Mouse (Mus musculus) B cell, adult 2 months (primary cell): ENCODE measurements around the gene Lrba.
A peak's percentile ranks its signal among the peaks of the same experiment; 100 is the strongest.

Experiments
- DNase-seq, 2 experiments: peaks; one replicate each; pipeline ENCODE4 v3.0.0; 2022

The Lrba gene

DNA sequence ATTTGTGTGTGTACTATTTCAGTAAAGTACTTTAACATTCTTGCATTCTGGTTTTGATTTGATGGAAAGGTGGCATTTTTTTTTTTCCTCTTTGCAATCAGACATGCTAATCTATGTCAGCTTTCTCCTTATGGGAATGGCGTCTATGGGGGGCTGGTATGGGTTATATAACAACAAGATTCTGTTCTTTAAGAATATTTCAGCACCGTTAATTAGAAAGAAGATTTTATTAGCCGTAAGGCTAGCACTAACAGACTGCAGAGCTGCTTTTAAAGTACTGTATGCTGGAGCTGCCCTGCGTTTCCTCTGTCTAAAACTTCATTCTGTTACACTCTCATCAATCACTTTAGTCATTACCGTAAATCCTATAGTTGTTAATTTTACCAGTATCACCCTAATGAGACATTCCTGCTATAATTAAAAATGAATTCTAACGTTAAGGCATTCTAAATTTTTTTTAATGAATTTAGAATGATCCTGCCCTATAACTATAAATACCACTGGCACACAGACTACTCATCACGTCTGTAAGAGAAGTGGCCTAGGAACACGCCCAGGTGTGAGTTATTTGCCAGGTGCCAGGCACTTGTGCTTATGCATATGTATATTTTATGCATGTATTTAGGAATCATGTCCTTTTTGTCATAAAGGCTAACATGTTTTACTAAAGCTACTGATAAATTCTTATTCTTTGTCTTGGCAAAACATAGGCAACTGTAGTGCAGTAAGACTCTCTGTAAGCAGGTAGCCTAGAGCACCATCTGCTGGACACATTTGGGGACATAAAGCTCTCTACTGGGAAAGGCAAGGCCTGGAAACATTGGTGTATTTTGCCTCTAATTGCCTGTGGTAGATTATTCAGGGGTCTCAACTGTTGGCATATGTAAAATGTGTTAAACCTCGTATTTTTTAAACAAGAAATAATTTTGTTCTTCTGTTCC, 536.9 kb downstream of the Lrba start:
- peak; percentile 57 to 62 for DNase-seq

DNA sequence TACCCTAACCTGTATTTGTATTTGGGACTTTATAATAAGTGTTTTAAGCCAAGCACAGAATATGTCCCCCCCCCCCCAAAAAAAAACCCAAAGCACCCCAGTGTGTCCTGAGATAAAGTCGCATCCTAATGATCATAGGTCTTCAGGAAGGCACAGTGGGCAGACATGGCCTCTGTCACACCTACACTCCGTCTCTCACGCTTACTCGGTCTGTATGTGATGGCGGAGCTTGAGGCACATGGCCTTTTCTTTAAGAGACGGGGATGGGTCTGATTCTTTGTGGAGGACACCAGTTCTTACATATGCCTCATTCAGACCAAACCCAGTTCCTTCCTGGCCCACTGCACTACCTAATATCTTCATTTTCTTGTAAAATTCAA, 537.5 kb downstream of the Lrba start:
- DNase-seq, result no peak

DNA sequence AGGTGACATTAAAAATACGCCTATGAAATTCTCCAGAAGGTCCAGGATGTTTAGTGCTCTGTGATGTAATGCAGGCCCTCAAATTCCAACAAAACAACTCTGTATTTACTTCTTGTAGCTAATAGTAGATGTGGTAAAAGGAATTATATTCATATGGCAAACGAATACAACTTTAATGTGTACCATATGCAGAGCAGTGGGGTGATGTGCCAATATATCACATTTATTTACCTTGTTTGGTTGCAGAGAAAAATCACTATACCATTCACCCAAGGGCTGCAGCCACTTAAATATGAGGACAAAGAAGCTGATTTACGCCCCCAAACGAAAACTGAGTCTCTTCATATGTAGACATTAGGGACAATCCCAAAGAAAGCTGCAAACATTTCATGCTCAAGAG, 538.0 kb downstream of the Lrba start:
- no peak for DNase-seq

DNA sequence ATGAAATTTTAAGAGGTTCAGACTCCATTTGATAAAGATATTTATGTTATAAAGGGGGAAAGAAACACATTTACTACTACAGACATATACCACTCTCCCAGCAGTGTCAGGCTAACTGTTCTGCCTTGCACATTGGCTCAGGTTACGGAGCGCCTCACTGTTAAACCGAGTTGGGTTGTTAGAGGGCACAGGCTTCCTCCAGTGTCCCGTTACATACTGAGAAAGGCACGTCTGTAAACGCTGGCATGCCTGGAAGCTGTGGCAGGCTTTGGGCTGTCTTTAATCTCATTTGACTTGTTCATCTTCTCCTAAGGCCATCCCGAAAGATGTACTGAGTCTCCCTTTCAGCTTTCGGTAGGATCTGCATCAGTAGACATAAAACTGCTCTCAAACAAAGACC, 544.1 kb downstream of the Lrba start:
- no peak for DNase-seq

DNA sequence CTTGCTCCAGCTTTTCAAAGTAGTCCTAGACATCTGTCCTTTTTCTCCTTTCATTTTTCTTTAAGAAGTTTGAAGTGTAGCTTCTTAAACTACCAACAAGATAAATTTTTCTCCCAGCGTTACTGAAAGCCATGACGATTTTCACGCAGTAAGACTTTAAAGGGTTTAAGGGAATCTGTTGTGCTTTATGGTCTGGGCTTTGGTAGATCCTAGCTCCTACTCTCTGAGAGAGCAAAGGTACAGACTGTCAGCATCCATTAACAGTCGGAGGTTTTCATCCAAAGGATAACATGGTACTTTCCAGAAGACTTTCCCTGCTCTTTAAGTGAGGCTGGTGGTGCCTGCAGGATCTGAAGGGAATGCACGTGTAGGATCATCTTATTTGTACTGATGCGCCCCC, 544.5 kb downstream of the Lrba start:
- no peak for DNase-seq

DNA sequence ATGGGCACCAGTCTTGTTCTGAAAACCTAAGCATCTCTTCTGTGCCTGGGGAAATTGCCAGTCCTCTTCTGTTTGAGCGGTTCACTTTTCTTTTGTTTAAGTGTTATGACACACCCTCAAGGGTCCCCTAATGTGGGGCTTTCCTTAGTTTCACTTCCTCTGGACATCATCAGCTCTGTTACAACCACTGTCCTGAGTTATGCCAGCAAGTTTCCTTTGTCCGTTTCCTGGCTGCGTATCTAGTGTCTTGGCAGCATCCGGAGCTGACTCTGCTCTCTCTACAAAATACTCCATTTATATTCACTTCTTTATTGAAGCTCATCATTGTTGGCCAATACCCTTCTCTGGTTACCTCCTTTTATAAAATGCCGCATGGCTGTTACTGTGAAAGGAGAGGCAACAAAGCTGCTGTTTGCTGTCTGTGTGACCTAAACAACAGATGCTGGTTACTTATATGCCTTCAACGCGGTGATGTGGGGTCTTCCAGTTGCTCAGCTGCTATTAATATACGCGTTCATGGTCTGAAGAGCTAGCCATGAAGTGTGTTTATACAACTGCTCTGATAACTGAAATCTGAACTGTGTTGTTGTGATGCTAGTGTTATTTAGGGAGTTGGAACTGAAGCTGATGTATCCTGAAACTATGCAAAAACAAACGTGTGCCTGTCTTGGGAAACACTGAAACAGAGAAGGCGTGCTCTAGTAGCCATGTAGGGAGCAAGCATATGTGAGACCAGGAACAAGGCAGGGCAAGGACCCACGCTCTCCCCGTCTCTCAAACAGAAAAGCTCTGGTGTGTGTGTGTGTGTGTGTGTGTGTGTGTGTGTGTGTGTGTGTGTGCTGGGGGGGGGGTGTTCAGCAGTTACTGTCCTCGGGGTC, 550.3 kb downstream of the Lrba start:
- DNase-seq, result peak; percentile 55 to 67

DNA sequence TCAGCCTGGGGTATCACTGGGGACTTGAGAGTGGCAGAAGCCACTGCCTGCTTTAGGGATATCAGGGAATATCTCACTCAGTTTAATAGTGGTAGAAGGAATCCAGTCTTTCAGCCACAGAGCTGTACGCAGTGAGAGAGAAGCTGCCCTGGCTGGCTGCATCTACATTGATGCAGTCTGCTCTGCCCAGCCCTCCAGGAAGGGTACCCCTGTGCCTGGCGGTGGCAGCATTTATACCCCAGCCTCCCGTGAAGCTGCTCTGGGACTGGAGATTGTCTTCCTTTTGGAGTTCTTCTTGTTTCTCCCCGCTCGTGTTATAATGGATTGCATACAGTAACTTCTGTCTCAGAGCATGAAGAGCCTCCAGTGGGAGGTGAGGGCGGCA, 551.0 kb downstream of the Lrba start:
- no peak for DNase-seq

DNA sequence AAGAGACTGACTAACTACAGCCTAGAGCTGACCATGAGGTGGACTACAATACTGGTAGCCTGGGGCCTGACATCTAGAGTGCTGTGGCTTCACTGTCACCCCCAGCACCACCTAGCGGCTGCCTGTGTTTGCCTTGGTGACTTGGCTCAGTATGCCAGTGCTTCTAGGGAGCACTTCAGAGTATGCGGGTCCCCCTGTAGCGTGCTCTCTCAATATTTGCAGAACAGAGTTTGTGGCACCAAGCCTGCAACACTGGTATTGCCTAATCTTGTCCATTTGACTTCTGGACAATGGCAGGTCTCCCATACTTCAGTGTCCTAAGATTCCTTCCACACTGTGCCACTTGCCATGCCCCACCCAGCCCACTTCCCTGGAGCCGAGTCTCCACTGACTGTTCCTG, 555.2 kb downstream of the Lrba start:
- no peak for DNase-seq

DNA sequence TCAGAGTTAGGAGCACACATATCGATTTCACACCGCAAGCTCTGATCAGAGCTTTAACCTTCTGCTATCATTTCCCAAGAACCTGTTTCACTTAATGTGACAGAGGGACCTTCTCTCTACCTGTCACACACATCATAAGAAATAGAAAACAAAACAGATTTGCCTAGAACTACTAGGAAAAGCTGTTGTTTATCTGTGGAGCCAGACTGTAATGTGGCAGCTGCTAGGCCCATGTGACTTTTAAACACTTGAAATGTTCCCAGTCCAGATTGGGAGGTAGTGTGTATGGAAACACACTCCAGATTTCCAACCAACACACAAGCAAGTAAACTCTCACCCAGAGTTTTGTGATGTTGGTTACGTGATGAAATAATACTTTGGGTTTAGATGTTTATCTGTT, 559.6 kb downstream of the Lrba start:
- no peak for DNase-seq

DNA sequence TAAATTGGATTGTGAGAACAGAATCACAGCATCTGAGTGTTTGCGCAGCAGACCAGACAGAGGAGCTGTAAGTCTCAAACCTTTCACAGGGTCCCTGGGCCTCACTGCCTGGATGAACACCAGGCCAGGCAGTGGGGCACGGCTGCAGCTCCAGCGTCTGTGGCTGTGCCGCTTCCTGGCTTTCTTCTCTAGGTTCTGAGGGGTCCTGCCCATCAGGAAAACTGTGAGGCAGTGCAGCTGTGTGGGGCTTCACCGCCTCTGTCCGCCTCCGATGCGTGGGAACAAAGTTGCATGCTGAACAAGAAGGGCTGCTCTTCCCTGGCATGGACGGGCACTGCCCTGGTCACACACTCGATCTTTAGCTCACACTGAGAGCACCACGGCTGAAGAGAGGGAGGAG, 560.5 kb downstream of the Lrba start:
- DNase-seq, result no peak

DNA sequence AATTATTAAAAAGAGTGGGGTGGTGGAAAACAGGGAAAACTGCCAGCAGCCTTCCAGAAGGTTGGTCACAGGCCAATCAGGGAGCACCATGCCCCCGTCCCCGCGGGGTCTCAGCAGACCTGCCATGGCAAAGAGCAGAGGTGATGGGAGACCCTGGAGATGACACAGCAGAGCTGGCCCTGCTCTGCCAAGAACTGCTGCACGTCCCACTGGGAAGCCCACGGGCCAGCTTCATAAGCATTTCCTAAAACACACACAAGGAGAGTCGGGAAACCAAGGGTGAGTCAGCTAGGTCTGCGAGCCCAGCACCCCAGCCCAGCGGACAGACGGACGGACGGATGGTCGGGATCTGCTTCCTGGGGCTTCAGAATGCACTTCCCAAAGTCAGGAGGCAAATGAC, 561.8 kb downstream of the Lrba start:
- DNase-seq, result no peak

DNA sequence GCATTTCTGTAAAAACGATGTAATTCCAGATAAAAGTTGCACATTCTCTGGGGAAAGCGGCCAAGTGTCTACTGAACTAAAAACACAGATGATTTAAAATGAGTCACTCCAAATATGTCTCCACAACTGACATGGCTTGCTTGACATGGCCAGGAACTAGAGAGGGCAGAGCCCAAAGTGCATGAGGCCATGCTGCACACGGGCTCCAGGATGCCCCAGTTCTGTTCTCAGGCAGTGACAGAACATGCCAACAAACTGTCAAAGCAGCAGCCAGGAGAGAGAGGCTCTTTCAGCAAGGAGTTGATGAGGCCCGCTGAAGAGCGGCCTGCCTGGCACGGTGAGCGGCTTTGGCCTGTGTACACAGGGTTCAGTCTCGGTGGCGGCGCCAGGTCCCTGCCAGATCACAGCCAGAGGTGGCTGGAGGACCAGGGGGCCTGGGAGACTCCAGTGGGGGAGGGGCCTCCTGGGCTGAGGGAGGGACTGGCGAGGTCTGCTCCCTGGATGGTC, 562.4 kb downstream of the Lrba start:
- no peak for DNase-seq

DNA sequence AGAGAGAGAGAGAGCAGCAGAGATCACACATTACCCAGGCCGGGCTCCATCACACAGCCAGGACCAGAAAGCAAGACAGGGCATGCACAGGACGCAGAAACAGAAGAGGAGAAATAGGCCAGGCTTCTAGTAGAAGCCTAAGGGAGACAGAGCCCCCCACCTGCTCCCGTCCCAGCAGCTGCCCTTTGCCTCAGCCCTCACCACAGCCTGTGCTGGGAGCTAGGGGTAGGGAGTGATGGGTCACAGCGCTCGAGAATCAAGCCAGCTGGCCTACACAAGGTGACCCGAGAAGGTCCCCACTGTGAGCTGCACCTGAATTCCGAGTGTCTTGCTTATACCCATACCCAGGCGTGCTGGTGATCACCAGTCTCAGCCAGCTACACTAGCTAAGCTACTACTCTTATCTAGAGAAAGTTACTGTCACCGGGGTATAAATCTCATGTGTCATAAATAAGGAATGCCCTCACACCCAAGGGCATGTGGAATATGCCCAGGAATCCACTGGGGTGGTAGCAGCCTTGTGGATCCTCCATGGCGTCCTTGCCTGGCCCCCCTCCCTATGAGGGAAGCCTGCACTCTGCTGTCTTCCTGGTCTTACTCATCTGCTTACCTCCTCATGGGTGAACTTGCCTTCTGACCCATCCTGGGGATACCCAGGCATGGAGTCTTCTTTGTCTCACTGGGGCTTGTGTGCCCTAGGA, 563.1 kb downstream of the Lrba start:
- DNase-seq, result no peak

DNA sequence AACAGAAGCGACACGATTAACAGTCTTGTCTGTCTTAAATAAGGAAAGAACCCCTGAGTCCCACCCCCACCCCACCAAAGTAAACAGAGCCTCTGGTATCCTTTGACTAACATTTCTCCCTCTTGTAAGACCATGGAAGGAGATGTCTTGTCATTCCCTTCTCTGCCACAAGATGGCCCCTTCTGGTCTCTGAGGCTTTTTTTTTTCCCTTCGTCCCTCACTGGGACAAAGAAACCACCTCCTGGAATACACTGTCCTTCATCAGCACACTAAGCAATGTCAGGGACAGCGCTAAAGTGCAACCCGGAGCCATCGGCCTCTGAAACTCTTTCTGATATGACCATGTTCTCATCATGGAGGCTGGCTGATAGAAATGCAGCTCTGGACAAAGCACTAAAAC, 564.2 kb downstream of the Lrba start:
- DNase-seq, result peak; percentile 52 to 57

DNA sequence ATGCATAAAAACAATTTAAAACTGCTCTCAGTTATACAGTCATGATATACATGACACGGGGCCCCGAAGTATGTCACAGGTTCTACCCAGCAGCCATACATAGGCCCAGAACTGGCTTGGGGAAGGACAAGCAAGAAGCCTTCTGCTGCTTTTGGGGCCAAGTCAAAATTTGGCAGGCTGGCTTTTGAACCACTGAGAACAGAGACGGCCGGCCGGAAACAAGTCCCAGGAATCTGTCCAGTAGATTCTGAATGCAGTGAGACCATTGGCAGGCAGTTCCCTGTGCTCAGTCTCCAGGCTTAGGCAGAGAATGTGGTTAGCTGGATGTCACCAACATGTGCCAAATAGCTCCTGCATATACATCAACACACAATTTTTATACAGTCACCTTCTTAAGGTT, 565.3 kb downstream of the Lrba start:
- no peak for DNase-seq

DNA sequence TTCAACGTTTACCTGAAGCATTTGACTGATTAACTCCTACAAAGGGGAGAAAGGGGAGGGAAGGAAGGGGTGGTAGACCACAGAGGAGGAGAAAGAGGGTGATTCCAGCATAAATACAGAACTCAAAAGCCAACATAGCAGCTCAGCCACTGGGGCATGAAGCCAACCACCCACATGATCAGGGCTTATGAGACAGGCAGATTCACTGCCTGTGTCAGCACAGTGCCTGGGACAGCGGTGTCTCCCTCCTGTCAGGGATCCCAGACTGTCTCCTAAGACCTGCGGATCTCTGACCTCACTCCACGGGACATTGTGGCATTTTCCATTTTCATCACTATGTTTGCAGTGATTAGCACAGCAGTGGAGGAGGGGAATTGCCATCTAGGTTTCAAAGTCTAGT, 568.8 kb downstream of the Lrba start:
- DNase-seq, result no peak

DNA sequence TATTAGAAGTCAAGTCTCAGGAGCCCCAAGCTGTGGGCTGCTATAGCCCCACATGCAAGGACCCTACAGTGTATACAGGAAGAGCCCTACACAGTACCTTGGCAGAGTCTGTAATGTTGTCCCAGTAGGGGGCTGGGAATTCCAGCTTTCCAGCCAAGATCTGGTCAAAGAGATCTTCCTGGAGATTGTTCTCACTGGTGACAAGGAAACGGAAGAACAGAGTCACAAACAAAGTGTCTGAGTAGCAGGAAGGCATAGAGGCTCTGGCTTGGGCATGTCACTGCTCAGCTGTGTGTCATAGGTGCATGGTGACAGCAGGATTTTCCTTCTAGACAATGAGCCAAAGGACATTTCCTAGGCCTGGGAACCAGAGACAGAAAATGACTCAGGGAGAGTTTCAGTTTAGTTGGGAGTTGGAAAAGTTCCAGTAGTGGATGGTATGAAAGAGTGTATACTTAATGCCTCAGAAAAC, 569.3 kb downstream of the Lrba start:
- DNase-seq, result no peak

DNA sequence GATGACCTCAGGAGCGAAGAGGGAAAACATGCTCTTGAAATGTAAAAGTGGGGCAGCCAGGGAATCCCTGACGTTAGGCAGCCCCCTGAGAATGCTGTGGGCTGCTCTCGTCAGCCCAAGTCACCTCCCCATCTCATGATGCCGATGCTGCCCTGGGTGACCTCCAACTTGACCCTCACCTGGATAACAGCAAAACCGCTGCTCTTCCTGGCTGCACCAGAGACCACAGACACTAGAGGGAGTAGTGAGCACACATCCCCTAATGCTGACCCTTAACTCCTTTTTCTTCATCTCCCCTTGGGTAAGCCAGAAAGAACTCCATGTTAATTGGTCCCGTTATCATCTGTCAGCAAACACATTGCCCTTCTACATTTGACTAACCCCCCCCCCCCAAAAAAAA, 572.2 kb downstream of the Lrba start:
- peak; percentile 14 to 17 for DNase-seq

DNA sequence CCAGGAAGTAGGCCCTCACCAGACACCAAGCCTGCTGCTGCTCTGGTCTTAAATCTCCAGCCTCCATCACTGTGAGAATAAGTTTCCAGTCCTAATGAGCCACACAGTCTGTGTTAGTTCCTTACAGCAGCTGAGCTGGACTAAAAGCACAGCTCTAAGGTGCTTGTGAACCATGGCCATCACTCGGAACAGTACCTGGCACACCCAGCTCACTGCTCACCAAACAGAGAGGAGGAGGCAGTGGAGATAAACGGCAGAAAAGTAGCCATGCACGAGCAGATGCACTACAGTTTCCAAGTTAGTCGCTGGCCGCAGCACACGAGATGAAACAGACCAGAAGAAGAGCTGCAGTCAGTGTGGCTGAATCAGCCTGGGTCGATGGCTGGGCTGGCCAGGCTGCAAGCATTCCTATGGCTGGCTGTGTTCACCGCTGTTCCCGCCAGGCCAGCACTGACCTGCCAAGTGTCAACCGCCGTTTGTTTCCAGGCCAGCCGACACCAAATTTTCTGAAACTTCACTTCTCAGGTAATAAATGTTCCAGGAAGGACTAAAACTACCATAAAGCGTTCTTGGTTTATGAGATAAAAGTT, 573.5 kb downstream of the Lrba start:
- no peak for DNase-seq

DNA sequence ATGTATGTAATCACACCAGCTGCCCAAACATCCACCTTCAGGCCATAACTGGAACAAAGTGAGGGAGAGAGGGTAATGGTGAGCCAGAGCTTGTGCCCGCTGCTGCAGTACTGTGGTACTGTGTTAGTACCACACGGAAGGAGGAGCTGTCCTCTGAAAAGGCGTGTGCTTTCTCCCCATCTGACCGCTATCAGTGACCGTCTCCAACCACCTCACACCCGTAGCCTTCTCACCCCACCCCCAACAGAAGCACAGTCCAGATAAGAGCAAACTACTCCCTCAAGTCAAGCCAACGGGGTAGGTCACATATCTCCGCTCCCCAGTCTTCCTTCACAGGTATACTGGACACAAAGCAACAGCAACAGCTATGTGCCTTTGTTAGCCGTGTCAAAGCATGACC, 574.6 kb downstream of the Lrba start:
- no peak for DNase-seq

DNA sequence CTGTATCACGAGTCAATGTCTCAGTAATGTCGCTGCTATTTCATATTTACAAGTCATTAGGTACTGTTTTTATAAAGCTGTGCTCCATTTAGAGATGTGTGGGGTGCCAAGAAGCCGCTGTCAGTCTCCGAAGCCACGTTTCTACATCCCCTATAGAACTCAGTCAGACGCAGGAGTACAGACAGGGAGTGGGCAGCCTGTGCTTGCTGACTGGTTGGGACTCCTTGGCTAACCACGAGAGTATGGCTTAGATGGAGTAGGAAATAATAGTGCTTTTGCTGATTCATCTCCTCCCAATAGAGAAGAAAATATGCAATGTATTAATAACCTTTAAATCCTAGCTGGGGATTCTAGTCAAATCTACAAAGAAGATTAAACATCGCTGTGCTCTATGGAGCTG, 576.4 kb downstream of the Lrba start:
- DNase-seq, result no peak

DNA sequence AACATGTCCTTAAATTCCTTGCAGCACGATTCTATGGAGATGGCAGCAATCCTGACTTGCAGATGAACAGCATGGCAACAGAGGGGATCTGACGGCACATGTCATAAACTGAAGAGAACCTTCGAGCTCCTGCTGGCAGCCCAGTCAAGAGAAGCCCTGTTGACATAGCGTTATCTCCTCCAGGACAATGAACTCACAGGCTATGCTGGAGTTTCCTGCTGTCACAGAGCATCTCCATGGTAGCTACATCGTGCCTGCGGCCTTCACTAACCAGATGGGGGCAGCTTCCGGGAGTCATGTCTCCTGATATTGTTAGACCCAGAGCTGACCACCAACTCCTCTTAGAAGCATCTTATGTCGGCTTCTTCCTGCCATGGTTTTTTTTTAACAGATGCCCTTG, 578.3 kb downstream of the Lrba start:
- no peak for DNase-seq

DNA sequence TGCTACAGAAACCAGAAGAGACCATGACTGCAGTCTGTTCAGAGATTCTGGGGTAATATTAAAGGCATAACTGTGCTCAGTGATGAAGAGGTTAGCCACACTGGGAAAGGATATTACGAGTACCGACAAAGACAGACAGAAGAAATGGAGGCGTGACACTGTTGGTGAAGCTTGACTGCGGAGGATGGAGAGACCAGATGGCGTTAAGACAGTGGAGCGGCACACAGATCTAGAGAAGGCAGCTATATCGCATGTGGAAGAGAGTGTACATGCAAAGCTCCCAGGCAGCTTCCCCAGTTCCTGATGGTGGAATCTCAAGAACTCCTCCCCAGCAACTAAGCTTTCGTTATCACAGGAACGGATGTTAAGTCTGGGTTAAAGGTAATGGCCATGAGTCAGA, 579.8 kb downstream of the Lrba start:
- no peak for DNase-seq
